Mouse (Mus musculus): ENCODE data around the gene Cmip.
A peak's percentile ranks its signal among the peaks of the same experiment; 100 is the strongest.

Gene Cmip

GRCm38 (mm10) chr8:117297913-117298518 is 41.2 kb downstream of the Cmip start:
- no peak for DNase-seq (ENCODE audit: low spot score in 2 of 2)

GRCm38 (mm10) chr8:117299204-117299603 is 42.3 kb downstream of the Cmip start:
- no peak for DNase-seq (ENCODE audit: low spot score in 2 of 2)

- DNase-seq (ENCODE audit: low spot score in 2 of 2), result no peak
These were observed 43.3 kb downstream of the Cmip start for GRCm38 (mm10) chr8:117300188-117300587.

GRCm38 (mm10) chr8:117301457-117302041 is 44.7 kb downstream of the Cmip start:
- no peak for DNase-seq (ENCODE audit: low spot score in 2 of 2)

GRCm38 (mm10) chr8:117302072-117302471 is 45.2 kb downstream of the Cmip start:
- no peak for DNase-seq (ENCODE audit: low spot score in 2 of 2)

- no peak for DNase-seq (ENCODE audit: low spot score in 2 of 2)
These were observed 46.8 kb downstream of the Cmip start for GRCm38 (mm10) chr8:117303666-117304065.

- DNase-seq (ENCODE audit: low spot score in 2 of 2), result no peak
These were observed 48.5 kb downstream of the Cmip start for GRCm38 (mm10) chr8:117305405-117305804.

GRCm38 (mm10) chr8:117306756-117307155 is 49.9 kb downstream of the Cmip start:
- no peak for DNase-seq (ENCODE audit: low spot score in 2 of 2)

GRCm38 (mm10) chr8:117307221-117307620 is 50.4 kb downstream of the Cmip start:
- no peak for DNase-seq (ENCODE audit: low spot score in 2 of 2)

- DNase-seq (ENCODE audit: low spot score in 2 of 2), result no peak
These were observed 51.6 kb downstream of the Cmip start for GRCm38 (mm10) chr8:117308303-117309095.

- no peak for DNase-seq (ENCODE audit: low spot score in 2 of 2)
These were observed 52.9 kb downstream of the Cmip start for GRCm38 (mm10) chr8:117309653-117310274.

- no peak for DNase-seq (ENCODE audit: low spot score in 2 of 2)
These were observed 54.2 kb downstream of the Cmip start for GRCm38 (mm10) chr8:117310961-117311561.

- DNase-seq (ENCODE audit: low spot score in 2 of 2), result no peak
These were observed 57.6 kb downstream of the Cmip start for GRCm38 (mm10) chr8:117314308-117314953.

GRCm38 (mm10) chr8:117315727-117316126 is 58.9 kb downstream of the Cmip start:
- no peak for DNase-seq (ENCODE audit: low spot score in 2 of 2)

- no peak for DNase-seq (ENCODE audit: low spot score in 2 of 2)
These were observed 60.6 kb downstream of the Cmip start for GRCm38 (mm10) chr8:117317478-117317877.

GRCm38 (mm10) chr8:117318911-117319826 is 62.3 kb downstream of the Cmip start:
- no peak for DNase-seq (ENCODE audit: low spot score in 2 of 2)

GRCm38 (mm10) chr8:117320616-117321015 is 63.8 kb downstream of the Cmip start:
- DNase-seq (ENCODE audit: low spot score in 2 of 2), result no peak

GRCm38 (mm10) chr8:117321232-117321631 is 64.4 kb downstream of the Cmip start:
- DNase-seq (ENCODE audit: low spot score in 2 of 2), result no peak

GRCm38 (mm10) chr8:117322021-117322420 is 65.2 kb downstream of the Cmip start:
- DNase-seq (ENCODE audit: low spot score in 2 of 2), result peak; percentile 59 to 65

- DNase-seq (ENCODE audit: low spot score in 2 of 2), result no peak
These were observed 65.9 kb downstream of the Cmip start for GRCm38 (mm10) chr8:117322715-117323310.
